Mouse (Mus musculus): Measurements from ENCODE around the gene Tas2r139. TPM values are rescaled to one million over a fixed set of nuclear protein-coding genes. Genes with fewer than 3 reads are reported as not detected.
"Not testable (repeated sequence)": the region's sequence is repeated elsewhere in the genome, so short reads cannot be mapped to it uniquely, and the experiment has no call there.

The Tas2r139 gene
- total RNA-seq (2021), result not detected

- DNase-seq (ENCODE audit: extremely low spot score in 1 of 2, low spot score in 2 of 2), result no peak
- intact Hi-C loops (cut with DNase I), result no loop called here
Measured at GRCm38 (mm10) chr6:42140636-42141035, at the start of gene Tas2r139. TSS of gene Tas2r139 (plus strand) at chr6:42140936.

- intact Hi-C loops (cut with DNase I); DNase-seq (ENCODE audit: extremely low spot score in 1 of 2, low spot score in 2 of 2): not testable (repeated sequence)
Measured at GRCm38 (mm10) chr6:42151115-42151514, 10.4 kb downstream of the Tas2r139 start.

- peak in 1 of 2 experiments; percentile 64 for DNase-seq (ENCODE audit: extremely low spot score in 1 of 2, low spot score in 2 of 2)
- intact Hi-C loops (cut with DNase I), result no loop called here
Measured at GRCm38 (mm10) chr6:42182462-42182861, 41.7 kb downstream of the Tas2r139 start.

- intact Hi-C loops (cut with DNase I), result no loop called here
- no peak for DNase-seq (ENCODE audit: extremely low spot score in 1 of 2, low spot score in 2 of 2)
Measured at GRCm38 (mm10) chr6:42186230-42186629, 45.5 kb downstream of the Tas2r139 start.

Other genes with a start within 250 kb of the Tas2r139 start
- not detected for gene Sval1, start 189.3 kb upstream of the Tas2r139 start, total RNA-seq (2021)
- gene Sval3, start 172.8 kb upstream of the Tas2r139 start, total RNA-seq (2021), result not detected
- gene Sva, start 102.5 kb upstream of the Tas2r139 start, total RNA-seq (2021), result not detected
- gene Tas2r144, start 74.4 kb downstream of the Tas2r139 start, total RNA-seq (2021), result not detected
- 1 to 10 TPM; 5.1 to 7.1 TPM for gene Gstk1, start 105.0 kb downstream of the Tas2r139 start, total RNA-seq (2021)
- not detected for gene Tmem139, start 121.0 kb downstream of the Tas2r139 start, total RNA-seq (2021)
- gene Casp2, start 124.0 kb downstream of the Tas2r139 start, total RNA-seq (2021), result 10 to 100 TPM; 29.7 to 35.5 TPM
- 1 to 10 TPM; 3.9 to 4.8 TPM for gene Clcn1, start 145.7 kb downstream of the Tas2r139 start, total RNA-seq (2021)
- gene Fam131b, start 183.7 kb downstream of the Tas2r139 start, total RNA-seq (2021), result 100 to 1,000 TPM; 123 to 133 TPM
- gene Zyx, start 208.7 kb downstream of the Tas2r139 start, total RNA-seq (2021), result 10 to 100 TPM; 55.8 to 57.6 TPM
- under 1 TPM; 0.22 to 0.26 TPM for gene Epha1, start 232.3 kb downstream of the Tas2r139 start, total RNA-seq (2021)

All from left cerebral cortex, postnatal 10 days (tissue).